In the genomic region with DNA sequence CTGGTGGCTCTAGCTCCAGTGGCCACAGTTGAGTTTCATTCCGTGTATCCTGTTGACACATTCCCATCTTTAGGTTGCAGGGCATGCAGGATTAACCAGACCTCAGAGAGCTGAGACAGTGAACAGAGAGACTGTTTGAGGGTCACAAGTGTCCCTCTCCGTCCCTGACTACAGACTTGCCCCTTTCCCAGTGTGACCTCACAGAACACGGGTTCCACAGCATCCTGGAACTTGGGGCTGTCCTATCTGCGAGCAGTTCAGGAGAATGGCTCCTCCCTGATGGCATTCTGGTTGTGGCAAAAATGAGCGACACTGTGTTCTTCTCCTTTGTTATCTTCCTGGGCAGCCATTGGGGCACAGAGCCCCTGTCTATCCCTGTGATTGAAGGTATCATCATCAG, we compare ENCODE assay signal across 8 mouse cellular contexts. TPM values are rescaled to one million over a fixed set of nuclear protein-coding genes. Genes with fewer than 3 reads are reported as not detected.
DNase-seq lines count a peak whose midpoint lies in the region; ATAC-seq and TF ChIP-seq lines count a peak whose summit lies in the region.

Gene Actr1b (minus strand): TSS at position 112 of the 400 bp plus-strand sequence.

- intact Hi-C loops in heart, postnatal 25 days (cut with DNase I): no loop called here

- no peak within 1 kb of the TSS for H3K9ac ChIP-seq in lung, postnatal 0 days (replicated peaks; ENCODE audit: low read depth)
- no peak within 1 kb of the TSS for H3K9ac ChIP-seq in limb, embryonic 13.5 days

- no peak for TF ChIP-seq EP300 in lung, postnatal 0 days (IDR thresholded peaks at IDR 0.05)

- no peak within 1 kb of the TSS for H3K27ac ChIP-seq in lung, postnatal 0 days (ENCODE audit: low read length)
- no peak within 1 kb of the TSS for H3K27ac ChIP-seq in forebrain, embryonic 10.5 days
- H3K27ac ChIP-seq in limb, embryonic 13.5 days: no peak within 1 kb of the TSS
- no peak within 1 kb of the TSS for H3K27ac ChIP-seq in small intestine, adult 2 months (ENCODE audit: insufficient read depth, low read depth, low read length)

- TF ChIP-seq CTCF in lung, postnatal 0 days (IDR thresholded peaks at IDR 0.05): no peak
- no peak for TF ChIP-seq CTCF in small intestine, adult 2 months (IDR thresholded peaks at IDR 0.05; ENCODE audit: extremely low read depth, insufficient read length, insufficient replicate concordance, low read depth, low read length)

- no peaks in the 10 kb centered on the region for H3K27me3 ChIP-seq in lung, postnatal 0 days (replicated peaks; ENCODE audit: insufficient read depth, low read length)
- no peaks in the 10 kb centered on the region for H3K27me3 ChIP-seq in forebrain, embryonic 10.5 days (ENCODE audit: poor library complexity, severe bottlenecking)
- no peaks in the 10 kb centered on the region for H3K27me3 ChIP-seq in limb, embryonic 13.5 days
- no peaks in the 10 kb centered on the region for H3K27me3 ChIP-seq in small intestine, adult 2 months (ENCODE audit: control insufficient read depth, insufficient read depth, low read length)

- H3K9me3 ChIP-seq in lung, postnatal 0 days (ENCODE audit: low read length): no peaks in the 10 kb centered on the region
- H3K9me3 ChIP-seq in forebrain, embryonic 10.5 days: peaks cover 4% of the 10 kb centered on the region; the same call in 1 of the 2 replicates
- no peaks in the 10 kb centered on the region for H3K9me3 ChIP-seq in limb, embryonic 13.5 days

- no peak for DNase-seq in lung, postnatal 0 days (ENCODE audit: low spot score)
- no peak for DNase-seq in lung, postnatal 4 days
- DNase-seq in forebrain, embryonic 10.5 days (ENCODE audit: extremely low spot score, low spot score): no peak
- DNase-seq in heart, postnatal 25 days (ENCODE audit: low spot score): no peak
- no peak for DNase-seq in right cerebral cortex, postnatal 4 days
- no peak for DNase-seq in kidney, postnatal 10 days

- TF ChIP-seq POLR2A in small intestine, adult 2 months (IDR thresholded peaks at IDR 0.05; ENCODE audit: low read depth, low read length): no peak

- no peak within 1 kb of the TSS for H3K4me3 ChIP-seq in lung, postnatal 0 days (ENCODE audit: low read depth, low read length)
- H3K4me3 ChIP-seq in forebrain, embryonic 10.5 days: no peak within 1 kb of the TSS
- H3K4me3 ChIP-seq in limb, embryonic 13.5 days: no peak within 1 kb of the TSS
- H3K4me3 ChIP-seq in small intestine, adult 2 months (ENCODE audit: low read depth, low read length): no peak within 1 kb of the TSS

- no peak within 1 kb of the TSS for H3K4me2 ChIP-seq in lung, postnatal 0 days (replicated peaks; ENCODE audit: low read depth, low read length)
- H3K4me2 ChIP-seq in limb, embryonic 13.5 days (replicated peaks): no peak within 1 kb of the TSS

- no peak for ATAC-seq in lung, postnatal 0 days
- no peak for ATAC-seq in limb, embryonic 13.5 days (ENCODE audit: low FRiP score, low read depth)

- no peaks in the 10 kb centered on the region for H3K4me1 ChIP-seq in lung, postnatal 0 days (ENCODE audit: insufficient read depth, low read depth, low read length)
- peaks cover 7% of the 10 kb centered on the region for H3K4me1 ChIP-seq in forebrain, embryonic 10.5 days
- no peaks in the 10 kb centered on the region for H3K4me1 ChIP-seq in limb, embryonic 13.5 days
- H3K4me1 ChIP-seq in small intestine, adult 2 months (ENCODE audit: control insufficient read depth, insufficient read depth, insufficient read length, low read length): no peaks in the 10 kb centered on the region

- 81% methylated on average over 5 of the region's 5 CpGs for WGBS in lung, postnatal 0 days
- 78% methylated on average over 5 of the region's 5 CpGs for WGBS in forebrain, embryonic 10.5 days
- 80% methylated on average over 5 of the region's 5 CpGs for WGBS in limb, embryonic 13.5 days
- 79% methylated on average over 5 of the region's 5 CpGs for WGBS in small intestine, adult 2 months

- H3K36me3 ChIP-seq in lung, postnatal 0 days (ENCODE audit: insufficient read depth, low read length): no peaks in the 10 kb centered on the region
- H3K36me3 ChIP-seq in forebrain, embryonic 10.5 days (replicated peaks): no peaks in the 10 kb centered on the region
- no peaks in the 10 kb centered on the region for H3K36me3 ChIP-seq in limb, embryonic 13.5 days
- no peaks in the 10 kb centered on the region for H3K36me3 ChIP-seq in small intestine, adult 2 months (ENCODE audit: control insufficient read depth, insufficient read depth, low read length)

RNA-seq across cellular contexts. Expression of gene Actr1b, which starts in this region (rescaled TPM):
- 68.2 and 75.8 TPM in 2 replicates for polyA plus RNA-seq in lung, postnatal 0 days (2015; fragmentation: Nextera tagmentation; extraction: Ambion mirVana)
- 136 and 141 TPM in 2 replicates for polyA plus RNA-seq in forebrain, embryonic 10.5 days (2016; fragmentation: Nextera tagmentation; extraction: Ambion mirVana)
- 100 to 1,000 TPM; 104 to 107 TPM for total RNA-seq in heart, postnatal 25 days (2021)
- polyA plus RNA-seq in limb, embryonic 13.5 days (2015; fragmentation: Nextera tagmentation; extraction: Ambion mirVana): 105 and 119 TPM in 2 replicates
- polyA plus RNA-seq in small intestine, adult 2 months (2012; rRNA removed): 61.6 and 81.6 TPM in 2 replicates
